Mouse (Mus musculus) forebrain, embryonic 11.5 days (tissue): Measurements from ENCODE around the gene 3100002H09Rik. TPM values are rescaled to one million over a fixed set of nuclear protein-coding genes. Genes with fewer than 3 reads are reported as not detected.

Source experiments
- polyA plus RNA-seq: library from polyadenylated mRNA; unstranded; fragments of >200 nt; fragmentation: Nextera tagmentation; extraction: Ambion mirVana; gene quantifications from 2 replicates; pipeline ENCODE4 v1.2.1, GENCODE M21; 2014

The 3100002H09Rik gene
- polyA plus RNA-seq, 1 experiment from 2014 or later, result 0.67 TPM

Other genes with a start within 250 kb of the 3100002H09Rik start
- gene Pou3f1, start 46.0 kb upstream of the 3100002H09Rik start, polyA plus RNA-seq, result 8.6 and 11.7 TPM in 2 replicates
- gene Utp11, start 82.8 kb upstream of the 3100002H09Rik start, polyA plus RNA-seq, result 55.3 and 63.2 TPM in 2 replicates
- gene Fhl3, start 89.9 kb upstream of the 3100002H09Rik start, polyA plus RNA-seq, result 5.5 and 6.4 TPM in 2 replicates
- 218 and 220 TPM in 2 replicates for gene Sf3a3, start 104.0 kb upstream of the 3100002H09Rik start, polyA plus RNA-seq
- gene Inpp5b, start 131.0 kb upstream of the 3100002H09Rik start, polyA plus RNA-seq, result 34.1 and 36.8 TPM in 2 replicates
- gene Mtf1, start 191.3 kb upstream of the 3100002H09Rik start, polyA plus RNA-seq, result 14.7 and 15.4 TPM in 2 replicates
- 45.0 and 50.9 TPM in 2 replicates for gene Yrdc, start 239.9 kb upstream of the 3100002H09Rik start, polyA plus RNA-seq
- 49.5 and 51.7 TPM in 2 replicates for gene 1110065P20Rik, start 240.4 kb upstream of the 3100002H09Rik start, polyA plus RNA-seq